Mouse (Mus musculus) stomach, postnatal 0 days (tissue): ENCODE results near the gene Yipf3. TPM values are rescaled to one million over a fixed set of nuclear protein-coding genes. Genes with fewer than 3 reads are reported as not detected.
A peak's percentile ranks its signal among the peaks of the same experiment; 100 is the strongest.

Experiments used
- ATAC-seq: fragments of 200-750 bp; cut with Nextera tagmentation; 2 replicates; pipeline ENCODE4 v1.8.0; 2017; ENCODE audit not compliant: low FRiP score, low TSS enrichment
- DNase-seq: peaks from one replicate; pipeline ENCODE4 v3.0.0-alpha.2; 2016; ENCODE audit warnings: low spot score
- H3K27ac ChIP-seq: fragments of 300-500 bp; sonication (generic); replicated peaks from 2 replicates; pipeline ENCODE4 v1.5.1; 2014; ENCODE audit warnings: mild to moderate bottlenecking, control low read depth
- H3K27me3 ChIP-seq: fragments of 300-500 bp; sonication (generic); 2 replicates; pipeline ENCODE4 v1.6.1; 2014; ENCODE audit warnings: low read length; ENCODE audit not compliant: control insufficient read depth, insufficient read depth
- H3K36me3 ChIP-seq: fragments of 300-500 bp; sonication (generic); 2 replicates; pipeline ENCODE4 v1.6.1; 2014; ENCODE audit warnings: low read length, mixed read lengths; ENCODE audit not compliant: control insufficient read depth, insufficient read depth
- H3K4me1 ChIP-seq: fragments of 300-500 bp; sonication (generic); replicated peaks from 2 replicates; pipeline ENCODE4 v1.6.1; 2014; ENCODE audit warnings: antibody characterized with exemption; ENCODE audit not compliant: control insufficient read depth, insufficient read depth
- H3K4me2 ChIP-seq: fragments of 300-500 bp; sonication (generic); replicated peaks from 2 replicates; pipeline ENCODE4 v1.6.1; 2014; ENCODE audit warnings: low read depth, mild to moderate bottlenecking, control low read depth, moderate library complexity
- H3K4me3 ChIP-seq: fragments of 300-500 bp; sonication (generic); 2 replicates; pipeline ENCODE4 v1.5.1; 2014; ENCODE audit warnings: low read depth, low read length, control low read depth
- H3K9ac ChIP-seq: fragments of 300-500 bp; sonication (generic); 2 replicates; pipeline ENCODE4 v1.6.1; 2014; ENCODE audit warnings: mild to moderate bottlenecking, low read length, control low read depth, mixed read lengths
- H3K9me3 ChIP-seq: fragments of 300-500 bp; sonication (generic); 2 replicates; pipeline ENCODE4 v1.6.1; 2016; ENCODE audit warnings: low read length; ENCODE audit not compliant: control insufficient read depth
- CTCF ChIP-seq: IDR thresholded peaks from 2 replicates; pipeline ENCODE4 v1.5.1; 2016; ENCODE audit warnings: antibody characterized with exemption, low read depth, mild to moderate bottlenecking, moderate library complexity
- EP300 ChIP-seq: optimal IDR thresholded peaks from 2 replicates; pipeline ENCODE3; 2016; ENCODE audit warnings: antibody characterized with exemption
- WGBS: fragments of 180-500 bp; shearing (Covaris S2); extraction: QIAGEN DNeasy Blood & Tissue Kit; methylation state at CpG from one replicate; pipeline ENCODE4 v1.1.7; 2014; 5-methylcytosine and 5-hydroxymethylcytosine counted together
- polyA plus RNA-seq: library from polyadenylated mRNA; unstranded; fragments of >200 nt; fragmentation: Nextera tagmentation; extraction: Ambion mirVana; gene quantifications from 2 replicates; pipeline ENCODE4 v1.2.1, GENCODE M21; 2015

The Yipf3 gene
- polyA plus RNA-seq, 1 experiment from 2014 or later = 119 TPM

DNA sequence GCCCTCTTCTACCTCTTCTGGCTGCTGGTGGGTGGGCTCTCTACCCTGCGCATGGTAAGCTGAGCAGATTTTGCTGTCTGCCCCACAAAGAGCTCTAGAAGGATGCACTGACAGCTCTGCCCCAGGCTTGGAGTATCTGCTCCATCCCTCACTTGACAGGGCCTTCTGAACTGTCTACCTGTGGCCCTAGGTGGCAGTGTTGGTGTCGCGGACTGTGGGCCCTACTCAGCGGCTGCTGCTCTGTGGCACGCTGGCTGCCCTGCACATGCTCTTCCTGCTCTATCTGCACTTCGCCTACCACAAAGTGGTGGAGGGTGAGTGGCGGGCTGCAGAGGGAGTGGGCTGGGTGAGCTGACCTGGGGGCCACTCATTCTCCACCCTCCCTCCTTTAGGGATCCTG, 3.3 kb downstream of the Yipf3 start:
- WGBS = 67% methylated on average over 7 of the region's 7 CpGs
- Histone ChIP-seq H3K4me2 (no peak overlapping the region), H3K36me3 (peaks cover 16% of the 10 kb centered on the region), H3K9ac (no peak overlapping the region), H3K27ac (no peak overlapping the region), H3K9me3 (no peaks in the 10 kb centered on the region), H3K4me1 (peaks cover 9% of the 10 kb centered on the region; the same call in 1 of the 2 replicates), H3K27me3 (no peaks in the 10 kb centered on the region), H3K4me3 (no peak overlapping the region)
- DNase-seq = peak; percentile 40
- no peak for TF ChIP-seq EP300
- TF ChIP-seq CTCF = peak; percentile 46; the same call in 1 of the 2 replicates
- ATAC-seq = no peak

DNA sequence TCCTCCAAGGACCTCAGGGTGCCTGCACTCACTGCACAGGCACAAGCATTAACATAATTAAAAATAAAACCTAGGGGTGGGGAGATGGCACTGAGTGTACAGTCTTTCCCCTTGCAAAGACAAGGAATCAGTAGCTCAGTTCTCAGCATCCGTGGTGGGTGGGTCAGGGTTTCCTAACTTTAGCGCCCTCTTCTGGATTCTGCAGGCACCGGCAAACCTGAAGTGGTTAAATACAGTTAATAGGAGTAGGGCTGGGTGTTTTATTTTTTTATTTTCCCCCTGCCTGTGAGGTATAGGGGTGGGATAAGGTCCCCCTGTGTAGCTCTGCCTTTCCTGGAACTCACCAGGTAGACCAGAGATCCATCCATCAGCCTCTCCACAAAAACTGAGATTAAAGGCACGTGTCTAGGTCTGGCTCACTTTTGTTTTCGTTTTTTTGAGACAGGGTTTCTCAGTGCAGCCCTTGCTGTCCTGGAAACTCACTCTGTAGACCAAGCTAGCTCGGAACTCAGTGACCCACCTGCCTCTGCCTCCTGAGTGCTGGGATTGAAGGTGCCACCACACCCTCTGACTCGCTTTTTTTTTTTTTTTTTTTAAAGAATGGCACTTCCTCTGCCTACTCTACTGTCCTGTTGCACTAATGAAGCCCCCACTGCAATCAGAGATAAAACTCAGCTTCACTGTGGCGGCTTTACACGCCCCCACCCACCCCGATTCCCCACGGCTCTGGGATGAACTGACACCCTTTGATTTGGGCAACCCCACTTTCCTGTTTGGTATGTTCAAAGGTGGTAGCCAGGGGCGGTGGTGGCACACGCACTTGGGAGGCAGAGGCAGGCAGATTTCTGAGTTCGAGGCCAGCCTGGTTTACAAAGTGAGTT, 4.9 kb downstream of the Yipf3 start:
- WGBS = 56% methylated on average over 14 of the region's 14 CpGs
- Histone ChIP-seq H3K4me3 (no peak overlapping the region), H3K36me3 (peaks cover 16% of the 10 kb centered on the region), H3K4me2 (peak overlapping the region; percentile 98), H3K4me1 (0 out of 2 replicates have a peak, but pooled peaks cover 4% of the 10 kb centered on the region), H3K9me3 (no peaks in the 10 kb centered on the region), H3K27me3 (no peaks in the 10 kb centered on the region), H3K27ac (no peak overlapping the region), H3K9ac (no peak overlapping the region)
- TF ChIP-seq CTCF = peak; percentile 71
- TF ChIP-seq EP300 = no peak
- ATAC-seq (no peak), DNase-seq (peak; percentile 54)

DNA sequence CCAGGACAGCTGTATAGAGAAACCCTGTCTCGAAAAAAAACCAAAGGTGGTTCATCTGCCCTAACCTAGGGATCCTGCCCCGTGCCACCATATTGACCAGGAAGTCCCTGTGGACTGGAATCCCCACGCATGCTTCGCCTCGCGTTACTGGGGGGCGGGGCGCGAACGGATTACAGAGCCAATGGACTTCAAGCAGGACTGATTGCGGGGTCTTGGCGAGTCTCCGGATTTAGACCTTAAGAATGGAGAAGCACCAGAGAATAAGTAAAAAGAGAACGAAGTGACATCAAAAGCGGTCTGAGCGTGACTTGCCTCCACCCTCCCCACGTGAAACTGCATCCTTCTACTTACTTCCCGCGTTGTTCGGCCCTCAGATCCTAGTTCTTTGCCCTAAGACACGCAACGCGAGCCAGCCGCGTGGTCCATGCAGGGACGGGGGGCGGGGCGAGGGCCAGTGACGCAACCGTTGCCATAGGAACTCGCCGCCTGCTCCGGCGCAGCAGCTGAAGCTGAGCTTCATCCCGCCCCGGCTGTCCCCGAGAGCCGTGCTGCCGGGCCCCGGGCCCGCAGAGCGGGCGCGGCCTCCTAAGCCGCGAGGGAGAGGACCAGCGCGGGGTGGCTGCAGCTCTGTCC, 5.7 kb downstream of the Yipf3 start, which contains the start of gene Lrrc73:
Gene Lrrc73 (plus strand): TSS at position 80 of the 633 bp plus-strand sequence.
- Histone ChIP-seq H3K9ac (peak within 1 kb of the TSS; percentile 53), H3K27me3 (no peaks in the 10 kb centered on the region), H3K36me3 (peaks cover 21% of the 10 kb centered on the region), H3K4me1 (0 out of 2 replicates have a peak, but pooled peaks cover 4% of the 10 kb centered on the region), H3K27ac (no peak within 1 kb of the TSS), H3K9me3 (no peaks in the 10 kb centered on the region), H3K4me2 (peak within 1 kb of the TSS; percentile 98), H3K4me3 (peak within 1 kb of the TSS; percentile 58)
- ATAC-seq (peak; percentile 67), DNase-seq (peak; percentile 90)
- TF ChIP-seq EP300 = no peak
- no peak for TF ChIP-seq CTCF
- 2% methylated on average over 44 of the region's 48 CpGs for WGBS

DNA sequence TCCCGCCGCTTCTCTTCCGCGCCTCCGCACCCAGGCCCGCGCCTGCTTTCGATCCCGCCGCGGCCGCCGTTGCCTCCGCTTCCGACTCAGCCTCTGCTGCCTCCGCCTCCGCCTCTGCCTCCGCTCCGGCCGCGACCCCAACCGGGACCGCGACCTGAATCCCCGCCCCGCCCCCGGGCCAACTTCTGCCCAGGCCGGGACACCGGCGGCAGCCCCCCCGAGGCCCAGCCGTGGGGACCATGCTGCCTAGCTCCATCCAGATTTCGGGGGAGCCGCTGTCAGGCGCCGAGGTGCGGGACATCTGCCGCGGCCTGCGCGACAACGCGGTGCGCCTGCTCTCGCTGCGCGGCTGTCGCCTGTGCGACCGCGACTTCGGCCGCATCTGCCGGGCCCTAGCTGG, 6.2 kb downstream of the Yipf3 start:
- TF ChIP-seq EP300 = no peak
- TF ChIP-seq CTCF = no peak
- Histone ChIP-seq H3K9ac (peak overlapping the region; percentile 53), H3K27ac (no peak overlapping the region), H3K27me3 (no peaks in the 10 kb centered on the region), H3K36me3 (peaks cover 24% of the 10 kb centered on the region), H3K4me3 (peak overlapping the region; percentile 58), H3K4me2 (peak overlapping the region; percentile 98), H3K9me3 (no peaks in the 10 kb centered on the region), H3K4me1 (0 out of 2 replicates have a peak, but pooled peaks cover 2% of the 10 kb centered on the region)
- DNase-seq (no peak), ATAC-seq (peak; percentile 10)
- under 1% methylated on average over 31 of the region's 54 CpGs for WGBS

DNA sequence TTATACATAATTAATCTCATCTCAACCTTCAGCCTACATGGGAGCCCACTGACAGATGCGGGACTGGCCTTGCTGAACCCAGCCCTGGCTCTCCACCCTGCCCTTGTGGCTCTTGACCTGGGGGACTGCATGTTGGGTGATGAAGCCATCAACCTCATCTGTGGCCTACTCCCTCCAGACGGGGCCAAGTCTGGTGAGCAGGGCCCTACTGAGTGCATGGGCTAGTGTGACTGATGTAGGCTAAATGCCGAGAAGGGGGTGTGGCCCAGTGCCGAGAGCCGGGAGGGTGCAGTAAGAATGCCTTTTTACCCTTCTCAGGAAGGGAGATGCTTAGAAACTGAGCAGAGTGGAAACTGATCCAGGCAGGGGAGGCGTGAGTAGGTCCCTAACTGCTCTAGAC, 7.3 kb downstream of the Yipf3 start:
- no peaks in the 10 kb centered on the region for H3K4me1 ChIP-seq
- WGBS = 22% methylated on average over 6 of the region's 6 CpGs
- H3K4me3 ChIP-seq = no peak overlapping the region
- no peak overlapping the region for H3K9ac ChIP-seq
- no peak overlapping the region for H3K4me2 ChIP-seq
- H3K27me3 ChIP-seq = no peaks in the 10 kb centered on the region
- TF ChIP-seq CTCF = no peak
- no peak for TF ChIP-seq EP300
- DNase-seq (no peak), ATAC-seq (no peak)
- H3K9me3 ChIP-seq = no peaks in the 10 kb centered on the region
- no peak overlapping the region for H3K27ac ChIP-seq
- peaks cover 21% of the 10 kb centered on the region for H3K36me3 ChIP-seq
